Mouse (Mus musculus) adrenal gland, adult 8-10 months (tissue): ENCODE results near the gene Gm17428. TPM values are rescaled to one million over a fixed set of nuclear protein-coding genes. Genes with fewer than 3 reads are reported as not detected.

Experiments used
- DNase-seq: peaks from one replicate; pipeline ENCODE4 v3.0.0; 2022
- microRNA-seq, 2 experiments: library from miRNA; unstranded; fragments of <30 nt; microRNA quantifications; one replicate each; pipeline ENCODE4 v1.2.0; 2022
- total RNA-seq, 4 experiments: library from RNA; stranded (reverse); gene quantifications; 2 replicates each; pipeline ENCODE4 v1.2.4; 2022

The Gm17428 gene
- total RNA-seq, 4 experiments from 2014 or later, result not detected

- peak; percentile 97 for DNase-seq
These were observed 38.4 kb downstream of the Gm17428 start, which contains the start of gene Ngdn for GRCm38 (mm10) chr14:55014991-55015766. Ngdn (plus strand) TSS chr14:55015454.

- no peak for DNase-seq
These were observed 39.0 kb downstream of the Gm17428 start for GRCm38 (mm10) chr14:55015767-55016111.

- no peak for DNase-seq
These were observed 40.1 kb downstream of the Gm17428 start for GRCm38 (mm10) chr14:55016876-55017275.

GRCm38 (mm10) chr14:55020394-55020793, 43.7 kb downstream of the Gm17428 start:
- no peak for DNase-seq

GRCm38 (mm10) chr14:55023011-55023410, 46.3 kb downstream of the Gm17428 start:
- no peak for DNase-seq

GRCm38 (mm10) chr14:55024236-55024635, 47.5 kb downstream of the Gm17428 start:
- DNase-seq, result no peak

GRCm38 (mm10) chr14:55025527-55025926, 48.8 kb downstream of the Gm17428 start:
- DNase-seq, result no peak

Small RNA genes within 50 kb of the gene (microRNA-seq; reads per million reads assigned to microRNA genes)
- 0 to 0.50 reads per million in 2 experiments for gene Mir208a
- gene Mir208b, result 0 to 0.34 reads per million in 2 experiments

Other genes with a start within 250 kb of the Gm17428 start
- gene Slc7a8, start 195.0 kb upstream of the Gm17428 start, total RNA-seq, result 10 to 100 TPM; 26.6 to 51.8 (median 40.3) TPM
- 1 to 10 TPM in 2 of 4 experiments, under 1 TPM in 2; 0.77 to 1.7 (median 1.2) TPM for gene Rnf212b, start 162.8 kb upstream of the Gm17428 start, total RNA-seq
- 10 to 100 TPM; 18.7 to 29.2 (median 21.7) TPM for gene Homez, start 106.0 kb upstream of the Gm17428 start, total RNA-seq
- gene Ppp1r3e, start 99.4 kb upstream of the Gm17428 start, total RNA-seq, result 10 to 100 TPM; 18.5 to 26.6 (median 21.6) TPM
- gene Bcl2l2, start 93.6 kb upstream of the Gm17428 start, total RNA-seq, result 10 to 100 TPM; 62.9 to 88.0 (median 73.9) TPM
- 1 to 10 TPM in 3 of 4 experiments, under 1 TPM in 1; 0.99 to 9.0 (median 4.4) TPM for gene Gm20521, start 93.5 kb upstream of the Gm17428 start, total RNA-seq
- gene Pabpn1, start 84.4 kb upstream of the Gm17428 start, total RNA-seq, result 100 to 1,000 TPM; 157 to 316 (median 238) TPM
- 10 to 100 TPM; 44.9 to 81.7 (median 60.3) TPM for gene Slc22a17, start 63.8 kb upstream of the Gm17428 start, total RNA-seq
- 1 to 10 TPM; 2.5 to 4.4 (median 3.2) TPM for gene Efs, start 50.8 kb upstream of the Gm17428 start, total RNA-seq
- not detected for gene Il25, start 44.2 kb upstream of the Gm17428 start, total RNA-seq
- gene Cmtm5, start 40.7 kb upstream of the Gm17428 start, total RNA-seq, result under 1 TPM; 0.42 to 0.67 (median 0.60) TPM
- not detected for gene Myh6, start 10.0 kb upstream of the Gm17428 start, total RNA-seq
- gene Myh7, start 17.7 kb downstream of the Gm17428 start, total RNA-seq, result not detected
- 10 to 100 TPM; 35.3 to 44.0 (median 39.4) TPM for gene Ngdn, start 38.5 kb downstream of the Gm17428 start, total RNA-seq
- 10 to 100 TPM in 2 of 4 experiments, 1 to 10 TPM in 2; 6.9 to 17.8 (median 11.7) TPM for gene Zfhx2, start 115.4 kb downstream of the Gm17428 start, total RNA-seq
- gene Thtpa, start 117.9 kb downstream of the Gm17428 start, total RNA-seq, result 10 to 100 TPM; 16.1 to 22.6 (median 21.0) TPM
- 10 to 100 TPM; 24.5 to 29.3 (median 26.0) TPM for gene Ap1g2, start 129.7 kb downstream of the Gm17428 start, total RNA-seq
- gene Jph4, start 140.0 kb downstream of the Gm17428 start, total RNA-seq, result 1 to 10 TPM; 3.3 to 6.9 (median 5.3) TPM
- not detected for gene Dhrs2, start 245.1 kb downstream of the Gm17428 start, total RNA-seq